Mouse (Mus musculus): Measurements from ENCODE around the gene 1600014C23Rik.

1600014C23Rik gene

DNA sequence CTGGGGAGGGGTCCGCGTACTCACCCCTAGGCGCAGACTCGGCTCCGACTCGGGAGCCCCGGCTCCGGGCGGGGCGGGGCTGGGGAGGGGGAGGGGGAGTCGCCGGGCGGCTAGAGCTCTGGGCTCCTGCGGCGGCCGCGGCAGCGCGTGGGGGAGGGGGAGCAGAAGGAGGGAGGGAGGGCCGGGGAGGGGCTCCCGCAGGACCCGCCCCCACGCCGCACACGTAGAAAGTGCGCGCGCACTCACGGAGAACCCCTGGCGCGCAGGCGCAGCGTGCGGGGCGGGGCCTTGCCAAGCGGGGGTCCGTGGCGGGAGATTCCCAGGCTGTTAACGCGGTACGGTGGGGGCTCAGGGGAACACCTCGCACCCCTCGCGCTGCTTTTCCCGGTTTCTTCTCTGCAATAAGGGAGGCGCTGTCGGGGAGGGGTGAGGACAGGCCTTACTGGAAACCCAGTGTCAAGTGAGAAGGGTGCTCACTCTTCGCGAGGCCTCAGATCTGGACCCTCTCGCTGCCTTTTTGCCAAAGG lies 47.5 kb downstream of the 1600014C23Rik start, which contains the start of gene Mrpl14:
Mrpl14 (plus strand) TSS at position 230 of the 527 bp plus-strand sequence.
- peak; percentile 92 to 98 for DNase-seq

DNA sequence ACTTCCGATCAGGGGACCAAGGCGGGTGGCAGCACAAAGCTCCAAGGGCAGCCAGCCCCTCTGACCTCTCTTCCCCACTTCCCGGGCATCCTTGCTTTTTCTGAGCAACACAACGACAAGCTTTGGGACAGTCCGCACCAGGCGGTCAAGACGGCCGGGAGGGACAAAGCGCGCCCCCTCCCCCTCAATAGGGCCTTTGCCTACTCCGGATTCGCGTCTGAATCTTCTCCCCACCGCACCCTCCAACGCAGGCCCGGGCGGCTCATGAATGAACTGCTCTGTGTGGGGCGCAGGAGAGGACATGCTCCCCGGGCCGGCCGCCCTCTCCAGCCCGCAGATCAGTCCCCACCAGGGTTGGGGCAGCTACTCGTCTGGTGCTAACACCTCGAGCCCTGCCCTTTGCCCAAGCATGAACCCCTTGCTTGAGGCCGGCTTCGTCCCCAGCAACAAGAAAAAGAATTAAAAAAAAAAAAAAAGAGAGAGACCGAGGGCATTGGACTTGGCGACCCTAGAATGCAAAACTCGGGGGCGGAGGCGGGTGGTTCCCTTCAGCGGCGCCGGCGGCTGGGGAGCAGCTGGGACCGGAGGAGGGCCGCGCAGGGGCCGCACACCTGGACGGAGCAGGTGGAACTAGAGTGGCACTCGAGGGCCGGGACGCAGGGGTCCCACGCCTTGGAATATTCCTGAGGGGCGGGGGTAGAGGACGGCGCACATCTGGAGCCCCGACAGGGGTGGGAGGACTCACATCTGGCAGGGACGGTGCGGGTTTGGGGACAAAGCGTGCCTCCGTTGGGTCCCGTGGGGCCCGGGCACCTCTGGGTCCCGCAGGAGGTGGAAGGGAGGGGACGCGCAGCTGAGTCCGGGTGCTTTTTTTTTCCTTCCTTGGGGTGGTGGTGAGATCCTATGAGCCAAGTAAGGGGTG lies 48.2 kb downstream of the 1600014C23Rik start:
- DNase-seq: peak; percentile 43 to 67

GRCm38 (mm10) chr17:45684667-45685131 lies 48.9 kb downstream of the 1600014C23Rik start:
- no peak for DNase-seq

All from kidney, postnatal 36 days (tissue).